Mouse (Mus musculus) testis, adult 2 months (tissue): Measurements from ENCODE around the gene Gigyf1.

Experiments
- CTCF ChIP-seq: fragments of 200-500 bp; IDR thresholded peaks from 2 replicates; pipeline ENCODE4 v1.5.1; 2012; ENCODE audit warnings: low read depth, mild to moderate bottlenecking, inconsistent platforms, low read length, moderate library complexity; ENCODE audit not compliant: control insufficient read depth, insufficient read depth, insufficient replicate concordance
- POLR2A ChIP-seq: fragments of 200-500 bp; IDR thresholded peaks from 2 replicates; pipeline ENCODE4 v1.6.1; 2012; ENCODE audit warnings: low read depth, mild to moderate bottlenecking, inconsistent platforms, low read length, moderate library complexity; ENCODE audit not compliant: control insufficient read depth

DNA sequence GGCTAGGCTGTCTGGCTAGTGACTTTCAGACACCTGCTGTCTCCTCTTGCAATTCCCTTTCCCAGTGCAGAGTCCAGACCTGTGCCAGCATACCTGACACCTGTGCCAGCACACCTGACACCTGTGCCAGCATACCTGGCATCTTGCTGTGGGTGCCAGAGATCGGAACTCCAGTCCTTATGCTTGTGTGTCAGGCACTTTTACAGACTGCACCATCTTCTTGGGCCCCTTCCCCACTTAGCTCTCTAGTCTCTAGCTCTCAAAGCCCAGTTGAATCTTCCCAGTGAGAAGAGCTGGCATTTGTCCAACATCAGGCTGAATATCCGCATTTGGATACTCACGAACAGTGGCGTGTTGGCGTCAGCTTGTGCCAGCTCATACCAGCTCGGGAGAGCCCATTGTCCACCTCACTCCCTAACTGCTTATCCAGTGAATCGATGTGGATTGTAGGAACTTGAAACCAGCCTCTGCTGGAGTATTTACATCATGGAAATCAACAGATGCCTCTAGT is 21.0 kb downstream of the Gigyf1 start:
- TF ChIP-seq CTCF (no peak), POLR2A (no peak)
